Mouse (Mus musculus): ENCODE measurements around the gene Icosl. TPM values are rescaled to one million over a fixed set of nuclear protein-coding genes. Genes with fewer than 3 reads are reported as not detected.
A peak's percentile ranks its signal among the peaks of the same experiment; 100 is the strongest.
"Not testable (repeated sequence)": the region's sequence is repeated elsewhere in the genome, so short reads cannot be mapped to it uniquely, and the experiment has no call there.

Icosl gene
- polyA plus RNA-seq, 1 experiment: 20.7 TPM

DNA sequence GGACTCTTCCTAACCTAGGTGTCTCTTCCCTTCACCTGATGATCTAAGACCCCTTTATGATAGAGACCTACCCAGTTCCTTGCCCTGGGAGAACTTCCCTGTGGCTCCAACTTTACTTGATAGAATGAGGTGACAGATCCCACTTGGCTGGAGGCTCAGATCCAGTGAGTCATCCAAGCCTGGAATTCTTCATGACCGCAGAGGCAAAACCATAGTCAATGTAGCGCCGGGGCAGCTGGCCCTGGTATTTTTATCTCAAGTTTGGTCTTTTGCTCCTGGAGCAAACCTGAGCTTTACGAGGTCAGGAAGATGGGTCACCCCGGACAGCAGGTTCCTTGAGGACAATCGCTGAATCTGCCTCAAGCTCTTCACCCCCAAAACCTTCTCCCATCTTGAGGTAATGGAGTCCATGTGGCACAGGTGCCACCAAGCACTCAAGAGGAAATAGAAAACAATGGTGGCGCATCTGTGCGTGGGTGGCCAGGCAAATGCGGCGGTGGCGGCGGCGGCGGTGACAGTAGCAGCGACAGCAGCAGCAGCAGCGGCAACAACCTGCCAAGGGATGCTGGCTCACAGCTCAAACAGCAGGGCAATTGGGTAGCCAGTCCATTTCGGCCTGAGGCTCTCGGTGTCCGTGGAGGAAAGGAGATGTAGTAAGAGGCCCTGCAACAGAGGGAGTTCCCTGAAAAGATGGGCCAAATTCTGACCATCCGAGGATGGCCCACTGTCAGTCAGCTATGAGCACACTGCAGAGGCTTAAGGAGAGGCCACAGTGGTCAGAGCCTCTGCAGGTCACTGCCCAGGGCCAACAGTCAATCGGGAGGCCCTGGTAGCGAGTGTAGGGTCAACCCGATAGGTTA is 23.0 kb downstream of the Icosl start:
- TF ChIP-seq CTCF (IDR thresholded peaks at IDR 0.05; ENCODE audit: control insufficient read depth, insufficient read depth, low read length) (no peak), POLR2A (IDR thresholded peaks at IDR 0.05; ENCODE audit: borderline replicate concordance, control insufficient read depth, low read depth, low read length) (no peak)
- Histone ChIP-seq H3K4me1 (ENCODE audit: control insufficient read depth, insufficient read depth, low read length) (peaks cover 3% of the 10 kb centered on the region), H3K27ac (ENCODE audit: control insufficient read depth, insufficient read depth, low read depth, low read length, poor library complexity) (peak overlapping the region; percentile 54), H3K4me3 (replicated peaks; ENCODE audit: control insufficient read depth, low read depth, low read length) (peak overlapping the region; percentile 16)
- 88% methylated on average over 23 of the region's 23 CpGs for WGBS

DNA sequence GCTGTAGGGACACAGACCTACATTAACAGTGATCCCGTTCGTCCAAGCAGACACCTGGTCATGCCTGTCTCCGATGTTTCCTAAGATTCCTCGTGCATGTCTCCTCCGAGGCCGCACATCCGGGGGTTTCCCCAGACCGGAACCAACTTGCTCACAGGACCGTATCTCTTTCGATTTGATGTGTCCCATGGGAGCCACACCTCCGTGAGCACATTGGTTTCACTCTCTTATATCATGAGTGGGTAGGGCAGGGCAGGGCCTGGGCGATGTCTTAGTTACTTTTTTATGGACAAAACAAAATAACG is 23.6 kb downstream of the Icosl start:
- TF ChIP-seq CTCF (IDR thresholded peaks at IDR 0.05; ENCODE audit: control insufficient read depth, insufficient read depth, low read length) (no peak), POLR2A (IDR thresholded peaks at IDR 0.05; ENCODE audit: borderline replicate concordance, control insufficient read depth, low read depth, low read length) (no peak)
- Histone ChIP-seq H3K27ac (ENCODE audit: control insufficient read depth, insufficient read depth, low read depth, low read length, poor library complexity) (peak overlapping the region; percentile 54), H3K4me1 (ENCODE audit: control insufficient read depth, insufficient read depth, low read length) (peaks cover 3% of the 10 kb centered on the region), H3K4me3 (replicated peaks; ENCODE audit: control insufficient read depth, low read depth, low read length) (no peak overlapping the region)
- 76% methylated on average over 13 of the region's 13 CpGs for WGBS

DNA sequence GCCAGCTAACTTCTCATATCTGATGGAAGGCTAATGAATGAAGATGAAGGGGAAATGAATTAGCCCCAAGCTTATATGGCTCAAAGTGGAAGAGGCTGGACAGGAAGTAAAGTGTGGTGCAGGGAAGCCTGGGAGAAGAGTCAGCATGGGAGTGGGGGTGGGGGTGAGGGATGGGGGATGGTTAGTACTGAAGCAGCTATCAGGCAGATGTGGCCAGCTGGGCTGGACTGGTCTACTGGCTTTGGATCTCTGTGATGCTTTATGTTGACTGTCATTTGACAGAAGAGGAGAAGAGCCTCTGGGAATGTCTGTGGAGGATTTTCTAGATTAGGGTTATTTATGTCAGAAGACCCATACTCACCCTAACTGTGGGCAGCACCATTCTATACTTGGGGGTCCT is 26.1 kb downstream of the Icosl start:
- TF ChIP-seq CTCF (IDR thresholded peaks at IDR 0.05; ENCODE audit: control insufficient read depth, insufficient read depth, low read length) (no peak), POLR2A (IDR thresholded peaks at IDR 0.05; ENCODE audit: borderline replicate concordance, control insufficient read depth, low read depth, low read length) (no peak)
- Histone ChIP-seq H3K4me1 (ENCODE audit: control insufficient read depth, insufficient read depth, low read length) (peaks cover 1% of the 10 kb centered on the region; the same call in 1 of the 2 replicates), H3K4me3 (replicated peaks; ENCODE audit: control insufficient read depth, low read depth, low read length) (no peak overlapping the region), H3K27ac (ENCODE audit: control insufficient read depth, insufficient read depth, low read depth, low read length, poor library complexity) (no peak overlapping the region)

DNA sequence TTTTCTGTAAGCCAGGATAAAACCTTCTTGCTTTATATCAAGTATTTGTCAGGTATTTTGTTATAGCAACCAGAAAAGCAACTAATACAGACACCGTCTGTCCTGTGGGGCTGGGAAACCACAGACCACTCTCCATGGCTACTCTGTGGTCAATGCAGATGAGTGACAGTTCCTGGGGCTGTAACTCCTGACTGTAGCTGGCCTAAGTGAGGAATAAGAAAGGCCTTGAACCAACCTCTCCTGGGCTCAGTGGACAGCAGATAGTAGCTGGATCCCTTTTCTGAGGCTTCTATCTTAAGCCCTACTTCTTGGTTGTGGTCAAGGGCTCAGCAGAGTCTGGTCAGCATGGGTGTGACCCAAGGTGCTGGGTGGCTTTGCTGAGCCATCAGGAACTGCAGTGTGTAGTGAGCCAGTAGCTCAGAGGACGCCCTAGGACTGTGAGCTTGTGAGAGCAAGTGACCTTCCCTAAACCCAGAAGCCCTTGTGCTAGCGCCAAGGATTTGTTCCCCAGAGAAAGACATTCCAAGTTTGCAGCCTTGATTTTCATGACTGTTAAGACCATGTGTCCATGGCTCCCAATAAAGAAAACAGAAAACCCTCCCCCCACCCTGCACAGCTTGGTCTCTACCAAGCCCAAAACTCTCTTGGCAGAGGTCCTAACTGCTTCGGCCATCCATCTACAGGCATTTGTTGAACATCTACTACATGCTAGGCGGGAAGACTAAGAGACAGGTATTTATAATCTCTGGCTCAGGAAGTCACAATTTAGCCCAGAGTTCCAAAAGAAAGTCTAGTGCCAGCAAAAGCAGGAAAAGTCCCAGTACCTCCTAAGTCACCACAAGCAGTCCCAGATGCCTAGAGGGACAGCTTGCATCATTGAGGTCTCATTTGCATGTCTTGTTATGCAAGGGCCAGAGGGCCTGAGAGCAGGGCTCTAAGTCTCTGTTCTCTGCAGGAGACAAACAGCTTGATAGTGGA is 27.1 kb downstream of the Icosl start:
- no peak overlapping the region for H3K4me3 ChIP-seq (replicated peaks; ENCODE audit: control insufficient read depth, low read depth, low read length)
- no peak for TF ChIP-seq POLR2A (IDR thresholded peaks at IDR 0.05; ENCODE audit: borderline replicate concordance, control insufficient read depth, low read depth, low read length)
- TF ChIP-seq CTCF (IDR thresholded peaks at IDR 0.05; ENCODE audit: control insufficient read depth, insufficient read depth, low read length): no peak
- H3K4me1 ChIP-seq (ENCODE audit: control insufficient read depth, insufficient read depth, low read length): peaks cover 1% of the 10 kb centered on the region; the same call in 1 of the 2 replicates
- 64% methylated on average over 5 of the region's 5 CpGs for WGBS
- H3K27ac ChIP-seq (ENCODE audit: control insufficient read depth, insufficient read depth, low read depth, low read length, poor library complexity): no peak overlapping the region

DNA sequence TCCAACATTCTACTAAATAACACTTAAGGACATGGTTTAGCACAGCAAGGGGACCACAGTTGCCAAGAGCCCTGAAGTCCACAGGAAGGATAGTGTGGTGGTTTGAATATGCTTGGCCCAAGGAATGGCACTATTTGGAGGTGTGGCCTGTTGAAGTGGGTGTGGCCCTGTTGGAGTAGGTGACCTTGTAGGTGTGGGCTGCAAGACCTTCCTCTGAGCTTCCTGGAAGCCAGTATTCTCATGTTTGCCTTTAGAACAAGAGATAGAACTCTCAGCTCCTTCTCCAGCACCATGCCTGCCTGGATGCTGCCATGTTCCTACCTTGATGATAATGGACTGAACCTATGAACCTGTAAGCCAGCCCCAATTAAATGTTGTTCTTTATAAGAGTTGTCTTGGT is 30.8 kb downstream of the Icosl start:
- H3K4me3 ChIP-seq (replicated peaks; ENCODE audit: control insufficient read depth, low read depth, low read length); H3K27ac ChIP-seq (ENCODE audit: control insufficient read depth, insufficient read depth, low read depth, low read length, poor library complexity); H3K4me1 ChIP-seq (ENCODE audit: control insufficient read depth, insufficient read depth, low read length): not testable (repeated sequence)

DNA sequence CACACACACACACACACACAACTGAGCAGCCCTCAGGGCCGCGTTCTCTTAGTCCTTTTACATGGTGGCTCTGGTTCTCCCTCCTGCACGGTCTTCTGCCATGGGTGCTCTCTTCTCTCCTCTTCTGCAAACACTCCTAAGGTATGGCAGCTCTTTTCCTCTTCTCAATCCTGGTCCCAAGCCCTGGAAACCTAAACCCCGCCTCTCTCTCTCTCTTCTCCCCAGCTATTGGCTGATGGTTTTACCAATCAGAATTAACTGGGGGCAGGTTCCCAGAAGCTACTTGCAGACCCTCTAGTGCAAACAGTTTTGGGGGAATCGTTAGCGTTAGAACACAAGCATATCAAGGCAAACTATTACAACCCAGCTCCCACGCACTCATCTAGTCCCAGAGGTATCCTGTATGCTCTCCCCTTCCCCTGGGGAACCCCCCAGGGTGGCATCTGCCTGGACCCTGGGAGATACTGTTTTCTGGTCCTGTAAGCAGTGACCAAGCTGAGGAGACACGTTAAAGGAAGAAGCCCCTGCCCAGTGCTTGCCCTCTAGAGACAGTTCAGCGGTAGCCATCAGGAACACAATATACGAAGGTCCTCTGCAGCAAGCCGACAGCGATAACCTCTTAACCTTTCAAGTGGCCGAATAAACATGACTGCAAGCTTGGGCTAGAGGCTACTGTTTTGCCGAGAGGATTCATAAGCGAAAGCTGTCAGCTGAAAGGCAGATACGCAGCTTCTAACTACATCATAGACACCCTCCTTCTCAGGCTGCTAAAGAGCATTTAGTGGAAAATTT is 32.1 kb downstream of the Icosl start:
- no peak for TF ChIP-seq POLR2A (IDR thresholded peaks at IDR 0.05; ENCODE audit: borderline replicate concordance, control insufficient read depth, low read depth, low read length)
- TF ChIP-seq CTCF (IDR thresholded peaks at IDR 0.05; ENCODE audit: control insufficient read depth, insufficient read depth, low read length): no peak
- Histone ChIP-seq H3K27ac (ENCODE audit: control insufficient read depth, insufficient read depth, low read depth, low read length, poor library complexity) (no peak overlapping the region), H3K4me1 (ENCODE audit: control insufficient read depth, insufficient read depth, low read length) (peaks cover 5% of the 10 kb centered on the region; the same call in 1 of the 2 replicates), H3K4me3 (replicated peaks; ENCODE audit: control insufficient read depth, low read depth, low read length) (no peak overlapping the region)
- 70% methylated on average over 16 of the region's 16 CpGs for WGBS

DNA sequence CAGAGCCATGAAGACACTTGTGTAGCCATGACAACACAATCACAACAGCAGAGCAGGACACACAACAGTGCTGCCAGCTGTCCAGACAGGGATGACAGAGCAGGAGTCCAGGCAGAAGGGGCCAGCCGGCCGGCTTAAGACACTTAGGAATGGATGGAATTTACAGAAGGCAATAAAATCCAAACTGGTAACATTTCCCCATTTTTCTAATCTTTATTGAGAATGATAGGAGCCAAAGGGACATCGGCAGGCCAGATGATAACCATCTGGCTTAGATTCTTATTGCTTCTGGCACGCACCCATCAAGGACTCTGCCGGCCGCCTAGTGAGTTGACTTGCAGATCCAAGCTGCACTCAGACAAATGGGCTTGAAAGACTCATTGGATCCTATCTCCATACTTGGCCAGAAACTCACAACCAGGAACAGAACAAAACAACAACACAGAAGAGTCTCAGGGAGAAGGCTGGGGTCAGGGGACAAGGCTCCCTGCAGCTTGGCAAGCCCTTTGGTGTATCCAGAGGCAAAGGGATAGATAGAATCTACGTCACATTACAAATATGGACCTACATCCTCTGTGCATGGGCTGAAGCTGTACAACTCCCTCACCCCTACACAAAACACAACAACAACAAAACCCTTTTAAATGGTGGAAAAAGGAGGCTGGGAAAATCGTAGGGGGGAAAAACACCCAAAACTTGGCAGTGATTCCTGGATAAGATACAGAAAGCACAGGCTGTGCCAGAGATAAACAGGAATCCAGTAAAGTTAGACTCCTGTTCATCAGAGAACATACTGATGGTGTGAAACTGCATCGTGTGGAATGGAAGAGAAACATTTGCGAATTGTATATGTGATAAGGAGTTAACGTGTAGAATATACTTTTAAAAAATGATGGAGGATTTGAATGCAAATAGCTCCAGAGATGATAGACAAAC is 35.7 kb downstream of the Icosl start:
- 79% methylated on average over 11 of the region's 11 CpGs for WGBS
- Histone ChIP-seq H3K4me3 (replicated peaks; ENCODE audit: control insufficient read depth, low read depth, low read length) (no peak overlapping the region), H3K27ac (ENCODE audit: control insufficient read depth, insufficient read depth, low read depth, low read length, poor library complexity) (no peak overlapping the region), H3K4me1 (ENCODE audit: control insufficient read depth, insufficient read depth, low read length) (peaks cover 4% of the 10 kb centered on the region; the same call in 1 of the 2 replicates)
- no peak for TF ChIP-seq CTCF (IDR thresholded peaks at IDR 0.05; ENCODE audit: control insufficient read depth, insufficient read depth, low read length)
- TF ChIP-seq POLR2A (IDR thresholded peaks at IDR 0.05; ENCODE audit: borderline replicate concordance, control insufficient read depth, low read depth, low read length): no peak

Data from bone marrow, adult 2 months (tissue).